Mouse (Mus musculus): ENCODE results near the gene Parvb. TPM values are rescaled to one million over a fixed set of nuclear protein-coding genes. Genes with fewer than 3 reads are reported as not detected.
A peak's percentile ranks its signal among the peaks of the same experiment; 100 is the strongest.

Gene Parvb
- polyA plus RNA-seq (2012; fragmentation: generic; extraction: Trizol) = 103 TPM
- long read RNA-seq, experiment 1, partial matches to known transcripts = 0 of 9 reads
- long read RNA-seq, experiment 1, other reads (novel, unspliced or antisense) = 8 of 9 reads
- long read RNA-seq, experiment 2, transcript Parvb-201 (13 exons, 3,784 nt) = major isoform, 9 of 19 reads
- long read RNA-seq, experiment 2, partial matches to known transcripts = 0 of 19 reads
- long read RNA-seq, experiment 2, other reads (novel, unspliced or antisense) = 10 of 19 reads

DNA sequence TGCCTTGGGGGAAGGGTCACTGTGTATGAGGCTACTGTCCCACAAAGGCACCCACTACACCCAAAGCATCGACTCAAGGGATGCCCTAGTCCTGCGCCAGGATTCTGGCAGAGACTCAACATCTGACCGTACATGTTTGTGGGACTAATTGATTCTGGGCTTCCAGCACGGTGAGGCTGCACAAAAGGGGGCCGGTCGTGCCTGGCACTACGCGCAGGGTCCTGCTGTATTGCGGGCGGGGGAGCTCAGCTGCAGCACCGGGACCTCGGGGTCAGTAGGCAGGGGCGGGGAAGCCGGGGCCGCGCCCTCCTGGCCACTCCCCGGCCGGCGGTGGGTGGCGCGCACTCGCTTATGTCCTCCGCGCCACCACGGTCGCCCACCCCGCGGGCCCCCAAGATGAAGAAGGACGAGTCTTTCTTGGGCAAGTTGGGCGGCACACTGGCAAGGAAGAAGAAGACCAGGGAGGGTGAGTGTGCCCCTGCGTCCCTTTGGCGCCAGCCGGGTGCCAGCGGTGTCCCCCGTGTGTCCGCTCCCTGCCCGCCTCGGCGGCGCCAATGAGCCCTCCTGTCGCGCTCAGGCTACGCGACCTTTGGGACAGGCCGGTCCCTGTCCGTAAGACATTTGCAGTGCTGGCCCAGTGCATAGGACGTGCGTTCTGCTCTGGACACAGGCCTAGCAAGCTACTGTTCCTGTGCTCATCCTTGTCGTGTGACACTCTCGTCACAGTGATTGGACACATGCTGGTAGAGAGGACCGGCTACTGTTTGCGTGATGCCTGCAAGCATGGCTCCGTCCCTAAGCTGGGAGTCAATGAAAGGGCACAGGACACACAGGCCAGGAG is at the start of gene Parvb:
Parvb (plus strand) TSS at position 323 of the 841 bp plus-strand sequence.
- Histone ChIP-seq H3K79me3 (ENCODE audit: low read depth) (peaks cover 36% of the 10 kb centered on the region), H3ac (ENCODE audit: control insufficient read depth, insufficient read length, low read depth) (peak within 1 kb of the TSS; percentile 75), H3K79me2 (ENCODE audit: control insufficient read depth, insufficient read depth) (peaks cover 48% of the 10 kb centered on the region), H3K4me3 (ENCODE audit: insufficient read depth, poor library complexity, severe bottlenecking) (peak within 1 kb of the TSS; percentile 73), H3K27me3 (ENCODE audit: control insufficient read depth, insufficient read depth, insufficient read length) (no peaks in the 10 kb centered on the region), H3K36me3 (ENCODE audit: control insufficient read depth, insufficient read depth) (peaks cover 19% of the 10 kb centered on the region)
- TF ChIP-seq CTCF (IDR thresholded peaks at IDR 0.05; ENCODE audit: control insufficient read depth, insufficient read depth, insufficient read length) = peak; percentile 2
- no peak for TF ChIP-seq MAX (IDR thresholded peaks at IDR 0.05)

DNA sequence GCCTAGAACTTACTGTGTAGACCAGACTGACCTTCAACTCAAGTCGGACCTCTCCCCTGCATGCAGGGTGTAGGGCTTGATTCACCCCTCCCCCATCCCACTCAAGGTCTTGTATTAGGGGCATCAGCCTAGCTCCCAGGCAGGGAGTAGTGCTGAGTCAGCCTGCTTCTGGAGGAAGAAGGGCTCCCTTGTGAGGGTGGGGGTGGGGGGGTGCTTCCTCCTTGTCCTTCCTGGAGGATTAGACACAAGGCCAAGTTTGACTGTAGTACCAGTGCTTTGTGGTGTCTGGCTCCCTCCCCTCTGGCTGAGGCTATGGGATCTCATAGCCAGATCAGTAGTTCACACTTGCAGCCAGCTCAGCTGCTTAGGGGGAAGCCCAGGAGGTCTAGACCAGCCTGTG is 47.9 kb upstream of the Parvb start:
- no peaks in the 10 kb centered on the region for H3K36me3 ChIP-seq (ENCODE audit: control insufficient read depth, insufficient read depth)

DNA sequence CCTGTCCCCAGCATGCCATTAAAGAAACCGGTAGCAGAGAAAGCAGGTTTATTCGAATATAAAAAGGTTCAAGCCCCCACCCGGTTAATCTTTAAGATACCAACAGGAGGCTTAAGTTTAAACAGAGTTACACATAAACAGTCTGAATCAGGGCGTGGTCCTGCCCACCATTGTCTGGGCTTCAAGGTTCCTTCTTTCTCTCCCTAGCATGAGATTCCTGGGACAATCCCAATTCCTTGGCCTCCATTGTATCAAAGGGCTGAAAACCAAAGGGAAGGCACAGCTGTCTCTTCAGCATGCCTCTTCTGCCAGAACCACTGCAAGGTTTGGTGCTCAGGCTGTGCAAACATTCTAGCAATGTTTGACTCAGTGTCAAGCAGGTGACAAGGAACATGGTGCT is 45.6 kb upstream of the Parvb start:
- no peak overlapping the region for H3ac ChIP-seq (ENCODE audit: control insufficient read depth, insufficient read length, low read depth)
- no peak overlapping the region for H3K4me3 ChIP-seq (ENCODE audit: insufficient read depth, poor library complexity, severe bottlenecking)
- TF ChIP-seq USF1 (IDR thresholded peaks at IDR 0.05; ENCODE audit: low read depth) (no peak), MYOD1 (IDR thresholded peaks at IDR 0.05; ENCODE audit: control insufficient read depth, insufficient read length, low read depth) (no peak), MAX (IDR thresholded peaks at IDR 0.05) (no peak), CEBPB (IDR thresholded peaks at IDR 0.05; ENCODE audit: low read depth) (no peak), FOSL1 (IDR thresholded peaks at IDR 0.05; ENCODE audit: insufficient read depth, low read length, poor library complexity, severe bottlenecking) (no peak), CTCF (IDR thresholded peaks at IDR 0.05; ENCODE audit: control insufficient read depth, insufficient read depth, insufficient read length) (no peak), MYOG (IDR thresholded peaks at IDR 0.05; ENCODE audit: control insufficient read depth, extremely low read depth, insufficient read length) (no peak)
- peaks cover 41% of the 10 kb centered on the region for H3K27me3 ChIP-seq (ENCODE audit: control insufficient read depth, insufficient read depth, insufficient read length)
- no peaks in the 10 kb centered on the region for H3K36me3 ChIP-seq (ENCODE audit: control insufficient read depth, insufficient read depth)
- H3K79me3 ChIP-seq (ENCODE audit: low read depth) = no peaks in the 10 kb centered on the region
- H3K79me2 ChIP-seq (ENCODE audit: control insufficient read depth, insufficient read depth) = peaks cover under 1% of the 10 kb centered on the region

More for the DNA sequence above, 47.9 kb upstream of the Parvb start:
- Histone ChIP-seq H3ac (ENCODE audit: control insufficient read depth, insufficient read length, low read depth) (no peak overlapping the region), H3K79me3 (ENCODE audit: low read depth) (no peaks in the 10 kb centered on the region), H3K79me2 (ENCODE audit: control insufficient read depth, insufficient read depth) (no peaks in the 10 kb centered on the region), H3K4me3 (ENCODE audit: insufficient read depth, poor library complexity, severe bottlenecking) (no peak overlapping the region), H3K27me3 (ENCODE audit: control insufficient read depth, insufficient read depth, insufficient read length) (peaks cover 60% of the 10 kb centered on the region)
- TF ChIP-seq MYOG (IDR thresholded peaks at IDR 0.05; ENCODE audit: control insufficient read depth, extremely low read depth, insufficient read length) (no peak), FOSL1 (IDR thresholded peaks at IDR 0.05; ENCODE audit: insufficient read depth, low read length, poor library complexity, severe bottlenecking) (no peak), USF1 (IDR thresholded peaks at IDR 0.05; ENCODE audit: low read depth) (no peak), MYOD1 (IDR thresholded peaks at IDR 0.05; ENCODE audit: control insufficient read depth, insufficient read length, low read depth) (no peak), CEBPB (IDR thresholded peaks at IDR 0.05; ENCODE audit: low read depth) (no peak), CTCF (IDR thresholded peaks at IDR 0.05; ENCODE audit: control insufficient read depth, insufficient read depth, insufficient read length) (no peak), MAX (IDR thresholded peaks at IDR 0.05) (no peak)

DNA sequence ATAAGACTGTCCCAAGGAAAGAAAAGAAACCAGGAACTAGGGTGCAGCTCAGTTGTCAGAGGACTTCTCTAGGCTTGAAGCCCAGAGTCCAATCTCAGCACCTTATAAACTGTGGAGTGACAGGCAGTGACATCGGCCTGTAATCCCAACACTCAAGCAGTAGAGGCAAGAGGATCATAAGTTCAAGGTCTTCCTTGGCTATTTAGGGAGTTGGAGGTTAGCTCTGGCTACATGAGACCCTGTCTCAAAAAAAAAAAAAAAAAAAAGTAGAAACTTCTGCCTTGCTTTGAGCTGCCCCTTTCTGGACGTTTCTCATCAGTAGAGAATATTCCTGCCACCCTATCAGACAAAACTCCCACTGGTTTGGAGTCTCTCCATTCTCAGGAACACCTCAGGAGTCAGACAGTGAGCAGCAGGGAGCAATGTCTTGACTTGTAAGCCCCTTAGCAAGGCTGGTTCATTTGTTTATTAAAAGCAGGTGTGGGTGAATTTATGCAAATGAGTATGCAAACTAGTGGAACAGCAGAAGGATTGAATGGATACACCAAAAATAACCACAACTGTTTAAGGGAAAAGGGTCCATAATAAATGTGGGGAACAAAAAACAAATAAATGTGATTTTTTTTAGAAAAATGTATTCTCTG is 42.8 kb upstream of the Parvb start:
- no peaks in the 10 kb centered on the region for H3K36me3 ChIP-seq (ENCODE audit: control insufficient read depth, insufficient read depth)
- TF ChIP-seq MAX (IDR thresholded peaks at IDR 0.05) (no peak), USF1 (IDR thresholded peaks at IDR 0.05; ENCODE audit: low read depth) (no peak), MYOG (IDR thresholded peaks at IDR 0.05; ENCODE audit: control insufficient read depth, extremely low read depth, insufficient read length) (no peak), CEBPB (IDR thresholded peaks at IDR 0.05; ENCODE audit: low read depth) (no peak), FOSL1 (IDR thresholded peaks at IDR 0.05; ENCODE audit: insufficient read depth, low read length, poor library complexity, severe bottlenecking) (no peak)
- peaks cover 27% of the 10 kb centered on the region for H3K27me3 ChIP-seq (ENCODE audit: control insufficient read depth, insufficient read depth, insufficient read length)
- no peak overlapping the region for H3K4me3 ChIP-seq (ENCODE audit: insufficient read depth, poor library complexity, severe bottlenecking)
- peaks cover 18% of the 10 kb centered on the region for H3K79me3 ChIP-seq (ENCODE audit: low read depth)
- peaks cover 29% of the 10 kb centered on the region for H3K79me2 ChIP-seq (ENCODE audit: control insufficient read depth, insufficient read depth)
- H3ac ChIP-seq (ENCODE audit: control insufficient read depth, insufficient read length, low read depth) = no peak overlapping the region

DNA sequence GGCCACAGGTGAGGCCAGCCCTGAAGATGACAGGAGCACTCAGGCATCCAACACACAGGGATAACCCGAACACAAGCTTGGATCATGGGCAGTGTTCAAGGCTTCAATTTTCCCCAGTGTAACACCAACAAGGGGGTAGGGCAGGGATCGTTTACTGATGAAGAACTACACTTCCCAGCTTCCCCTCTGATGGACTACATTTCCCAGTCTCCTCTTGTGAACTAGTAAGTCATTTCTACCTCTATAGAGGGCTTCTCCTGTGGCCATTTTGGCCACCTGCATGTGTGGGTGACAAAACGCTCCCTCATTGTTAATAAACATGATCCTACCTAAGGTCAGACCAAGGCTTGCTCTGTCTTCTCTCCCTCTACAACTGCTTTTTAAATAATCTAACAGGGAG is 42.0 kb upstream of the Parvb start:
- peaks cover 37% of the 10 kb centered on the region for H3K79me2 ChIP-seq (ENCODE audit: control insufficient read depth, insufficient read depth)
- H3K79me3 ChIP-seq (ENCODE audit: low read depth) = peaks cover 22% of the 10 kb centered on the region
- H3K27me3 ChIP-seq (ENCODE audit: control insufficient read depth, insufficient read depth, insufficient read length) = peaks cover 23% of the 10 kb centered on the region
- no peak for TF ChIP-seq CEBPB (IDR thresholded peaks at IDR 0.05; ENCODE audit: low read depth)
- no peaks in the 10 kb centered on the region for H3K36me3 ChIP-seq (ENCODE audit: control insufficient read depth, insufficient read depth)
- H3ac ChIP-seq (ENCODE audit: control insufficient read depth, insufficient read length, low read depth) = no peak overlapping the region
- H3K4me3 ChIP-seq (ENCODE audit: insufficient read depth, poor library complexity, severe bottlenecking) = no peak overlapping the region

DNA sequence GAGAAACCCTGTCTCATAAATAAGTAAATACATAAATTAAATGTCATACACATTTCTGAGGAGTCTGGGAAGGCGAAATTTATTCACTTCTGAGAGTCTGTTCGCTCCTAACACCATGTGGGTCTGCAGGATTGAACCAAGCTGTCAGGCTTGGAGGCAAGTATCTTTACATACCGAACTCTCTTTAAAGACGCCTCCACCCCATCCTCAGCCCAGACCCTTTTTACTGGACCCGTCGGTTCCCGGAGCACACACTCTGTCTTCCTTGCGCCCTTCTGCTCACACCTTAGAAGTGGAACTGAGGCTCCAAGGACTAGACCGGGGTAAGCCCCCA is 40.2 kb upstream of the Parvb start:
- Histone ChIP-seq H3K4me3 (ENCODE audit: insufficient read depth, poor library complexity, severe bottlenecking) (peak overlapping the region; percentile 99), H3K79me2 (ENCODE audit: control insufficient read depth, insufficient read depth) (peaks cover 40% of the 10 kb centered on the region), H3K79me3 (ENCODE audit: low read depth) (peaks cover 22% of the 10 kb centered on the region), H3ac (ENCODE audit: control insufficient read depth, insufficient read length, low read depth) (peak overlapping the region; percentile 99), H3K36me3 (ENCODE audit: control insufficient read depth, insufficient read depth) (peaks cover 14% of the 10 kb centered on the region), H3K27me3 (ENCODE audit: control insufficient read depth, insufficient read depth, insufficient read length) (peaks cover 9% of the 10 kb centered on the region)
- no peak for TF ChIP-seq MAX (IDR thresholded peaks at IDR 0.05)
- TF ChIP-seq USF1 (IDR thresholded peaks at IDR 0.05; ENCODE audit: low read depth) = no peak
- no peak for TF ChIP-seq CEBPB (IDR thresholded peaks at IDR 0.05; ENCODE audit: low read depth)
- TF ChIP-seq MYOD1 (IDR thresholded peaks at IDR 0.05; ENCODE audit: control insufficient read depth, insufficient read length, low read depth) = no peak
- TF ChIP-seq CTCF (IDR thresholded peaks at IDR 0.05; ENCODE audit: control insufficient read depth, insufficient read depth, insufficient read length) = no peak
- no peak for TF ChIP-seq FOSL1 (IDR thresholded peaks at IDR 0.05; ENCODE audit: insufficient read depth, low read length, poor library complexity, severe bottlenecking)
- TF ChIP-seq MYOG (IDR thresholded peaks at IDR 0.05; ENCODE audit: control insufficient read depth, extremely low read depth, insufficient read length) = no peak

Data from C2C12 (cell line).